Mouse (Mus musculus): Measurements from ENCODE around the gene Tjp1. TPM values are rescaled to one million over a fixed set of nuclear protein-coding genes. Genes with fewer than 3 reads are reported as not detected.

Gene Tjp1
- polyA plus RNA-seq (2012; rRNA removed), result 3.7 and 5.8 TPM in 2 replicates

DNA sequence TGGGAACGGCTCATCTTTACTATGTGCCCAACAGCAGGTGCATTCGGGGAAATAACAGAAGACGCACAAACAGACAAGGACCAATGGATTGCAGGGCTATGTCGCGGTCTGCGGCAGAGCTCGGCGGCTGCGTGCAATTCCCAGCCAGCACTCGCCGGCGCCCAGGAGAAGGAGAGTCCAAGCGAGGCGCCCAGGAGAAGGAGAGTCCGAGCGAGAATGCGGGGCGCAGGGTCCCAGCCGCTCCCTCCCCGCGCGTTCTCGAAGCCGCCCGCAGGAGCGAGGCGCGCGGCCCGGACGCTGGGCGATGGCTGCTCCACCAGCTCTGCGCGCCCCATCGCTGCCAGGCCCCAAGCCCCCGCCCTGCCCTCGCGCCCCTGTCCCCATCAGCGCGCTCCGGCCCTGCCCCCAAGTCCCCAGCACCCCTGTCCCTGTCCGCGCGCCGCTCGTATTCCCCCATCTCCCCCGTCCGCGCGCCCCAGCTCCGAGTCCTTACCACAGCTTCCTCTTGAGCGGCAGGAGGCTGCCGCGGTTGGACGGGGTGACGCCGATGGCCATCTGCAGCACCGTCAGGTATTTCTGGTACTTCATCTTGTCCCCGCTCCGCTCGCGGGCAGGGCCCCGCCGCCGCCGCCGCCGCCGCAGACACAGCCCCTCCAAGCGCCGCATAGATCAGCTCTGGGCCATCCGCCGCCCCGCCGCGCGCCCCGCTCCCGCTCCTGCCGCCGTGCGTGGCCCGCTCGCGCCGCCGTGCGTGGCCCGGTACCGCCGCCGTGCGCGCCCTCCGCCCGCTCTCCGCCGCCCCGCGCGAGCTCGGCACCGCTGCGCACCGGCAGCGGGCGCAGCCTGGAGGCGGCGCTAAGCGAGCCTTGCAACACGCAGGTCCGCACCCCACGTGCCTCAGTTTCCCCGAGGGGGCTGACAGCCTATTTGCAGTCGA lies at the start of gene Tjp1:
Gene Tjp1, minus strand, starts transcription at position 711 of the 937 bp plus-strand sequence.

Other genes with a start within 250 kb of the Tjp1 start
- 0.98 and 2.1 TPM in 2 replicates for gene Tarsl2, start 117.1 kb upstream of the Tjp1 start, polyA plus RNA-seq (2012; rRNA removed)
- 48.4 and 63.2 TPM in 2 replicates for gene Tm2d3, start 163.4 kb upstream of the Tjp1 start, polyA plus RNA-seq (2012; rRNA removed)

Data from stomach, adult 2 months (tissue).